Mouse (Mus musculus) intestine, embryonic 14.5 days (tissue): ENCODE measurements around the gene Sh3gl3. TPM values are rescaled to one million over a fixed set of nuclear protein-coding genes. Genes with fewer than 3 reads are reported as not detected.

Experiments used
- ATAC-seq: fragments of 200-750 bp; cut with Nextera tagmentation; replicated peaks from 2 replicates; pipeline ENCODE4 v1.8.0; 2017; ENCODE audit warnings: low read depth, moderate number of reproducible peaks, moderate TSS enrichment, moderate library complexity; ENCODE audit not compliant: low FRiP score, low TSS enrichment
- DNase-seq: peaks from one replicate; pipeline ENCODE4 v3.0.0-alpha.2; 2018; ENCODE audit warnings: low spot score
- H3K27ac ChIP-seq: fragments of 300-500 bp; sonication (generic); 2 replicates; pipeline ENCODE4 v1.5.1; 2014; ENCODE audit warnings: low read depth, mild to moderate bottlenecking, control low read depth
- H3K27me3 ChIP-seq: fragments of 300-500 bp; sonication (generic); replicated peaks from 2 replicates; pipeline ENCODE4 v1.6.1; 2014; ENCODE audit warnings: low read length, control low read depth; ENCODE audit not compliant: control insufficient read depth, insufficient read depth
- H3K36me3 ChIP-seq: fragments of 300-500 bp; sonication (generic); 2 replicates; pipeline ENCODE4 v1.6.1; 2014; ENCODE audit warnings: low read length, control low read depth; ENCODE audit not compliant: control insufficient read depth, insufficient read depth
- H3K4me1 ChIP-seq: fragments of 300-500 bp; sonication (generic); replicated peaks from 2 replicates; pipeline ENCODE4 v1.6.1; 2014; ENCODE audit warnings: low read length, control low read depth, mixed read lengths; ENCODE audit not compliant: control insufficient read depth, insufficient read depth
- H3K4me2 ChIP-seq: fragments of 300-500 bp; sonication (generic); 2 replicates; pipeline ENCODE4 v1.6.1; 2014; ENCODE audit warnings: low read length
- H3K4me3 ChIP-seq: fragments of 300-500 bp; sonication (generic); 2 replicates; pipeline ENCODE4 v1.5.1; 2014; ENCODE audit warnings: low read depth, low read length, control low read depth, mixed read lengths
- H3K9ac ChIP-seq: fragments of 300-500 bp; sonication (generic); 2 replicates; pipeline ENCODE4 v1.6.1; 2014; ENCODE audit warnings: mild to moderate bottlenecking, low read length
- H3K9me3 ChIP-seq: fragments of 300-500 bp; sonication (generic); 2 replicates; pipeline ENCODE4 v1.6.1; 2016; ENCODE audit warnings: low read length, control low read depth; ENCODE audit not compliant: control insufficient read depth
- WGBS: fragments of 180-500 bp; shearing (Covaris S2); extraction: QIAGEN DNeasy Blood & Tissue Kit; methylation state at CpG from one replicate; pipeline ENCODE4 v1.1.7; 2014; 5-methylcytosine and 5-hydroxymethylcytosine counted together
- polyA plus RNA-seq: library from polyadenylated mRNA; unstranded; fragments of >200 nt; fragmentation: Nextera tagmentation; extraction: Ambion mirVana; gene quantifications from 2 replicates; pipeline ENCODE4 v1.2.1, GENCODE M21; 2014

Sh3gl3 gene
- polyA plus RNA-seq, 1 experiment from 2014 or later: 17.4 TPM

GRCm38 (mm10) chr7:82329831-82330230, 156.2 kb downstream of the Sh3gl3 start:
- DNase-seq (no peak), ATAC-seq (no peak)
- Histone ChIP-seq H3K9me3 (no peaks in the 10 kb centered on the region), H3K4me3 (no peak overlapping the region), H3K36me3 (no peaks in the 10 kb centered on the region), H3K4me1 (no peaks in the 10 kb centered on the region), H3K4me2 (no peak overlapping the region), H3K27me3 (peaks cover 16% of the 10 kb centered on the region), H3K27ac (no peak overlapping the region), H3K9ac (no peak overlapping the region)
- WGBS: 63% methylated on average over 4 of the region's 4 CpGs

GRCm38 (mm10) chr7:82330860-82331259, 157.2 kb downstream of the Sh3gl3 start:
- Histone ChIP-seq H3K9me3 (no peaks in the 10 kb centered on the region), H3K4me3 (no peak overlapping the region), H3K9ac (no peak overlapping the region), H3K4me2 (no peak overlapping the region), H3K36me3 (no peaks in the 10 kb centered on the region), H3K27me3 (peaks cover 26% of the 10 kb centered on the region), H3K27ac (no peak overlapping the region), H3K4me1 (no peaks in the 10 kb centered on the region; the same call in 1 of the 2 replicates)
- ATAC-seq: no peak
- 59% methylated on average over 6 of the region's 6 CpGs for WGBS
- no peak for DNase-seq

- Histone ChIP-seq H3K4me2 (no peak overlapping the region), H3K4me1 (no peaks in the 10 kb centered on the region; the same call in 1 of the 2 replicates), H3K9ac (no peak overlapping the region), H3K9me3 (no peaks in the 10 kb centered on the region), H3K27ac (no peak overlapping the region), H3K4me3 (no peak overlapping the region), H3K27me3 (peaks cover 53% of the 10 kb centered on the region), H3K36me3 (no peaks in the 10 kb centered on the region)
- no peak for ATAC-seq
- peak; percentile 33 for DNase-seq
- 55% methylated on average over 1 of the region's 1 CpGs for WGBS
Observed at GRCm38 (mm10) chr7:82334000-82334399, 160.4 kb downstream of the Sh3gl3 start.

GRCm38 (mm10) chr7:82335211-82336121, 161.8 kb downstream of the Sh3gl3 start, which contains the start of gene Adamtsl3:
Gene Adamtsl3 (plus strand): TSS chr7:82335694.
- ATAC-seq: 0 out of 2 replicates have a peak, but pooled peaks have one; percentile 74
- Histone ChIP-seq H3K9me3 (no peaks in the 10 kb centered on the region), H3K4me1 (no peaks in the 10 kb centered on the region; the same call in 1 of the 2 replicates), H3K4me3 (peak within 1 kb of the TSS; percentile 49), H3K9ac (no peak within 1 kb of the TSS), H3K27ac (no peak within 1 kb of the TSS), H3K27me3 (peaks cover 53% of the 10 kb centered on the region), H3K36me3 (no peaks in the 10 kb centered on the region), H3K4me2 (peak within 1 kb of the TSS; percentile 90)
- WGBS: under 1% methylated on average over 95 of the region's 95 CpGs
- peak; percentile 69 for DNase-seq

- H3K4me2 ChIP-seq: peak overlapping the region; percentile 90
- no peaks in the 10 kb centered on the region for H3K9me3 ChIP-seq
- no peak for ATAC-seq
- under 1% methylated on average over 34 of the region's 34 CpGs for WGBS
- no peaks in the 10 kb centered on the region; the same call in 1 of the 2 replicates for H3K4me1 ChIP-seq
- no peak overlapping the region for H3K27ac ChIP-seq
- no peak for DNase-seq
- no peaks in the 10 kb centered on the region for H3K36me3 ChIP-seq
- H3K27me3 ChIP-seq: peaks cover 53% of the 10 kb centered on the region
- H3K9ac ChIP-seq: no peak overlapping the region
- peak overlapping the region; percentile 49 for H3K4me3 ChIP-seq
Observed at GRCm38 (mm10) chr7:82336132-82336531, 162.5 kb downstream of the Sh3gl3 start.

GRCm38 (mm10) chr7:82338121-82338520, 164.5 kb downstream of the Sh3gl3 start:
- H3K9ac ChIP-seq: no peak overlapping the region
- H3K36me3 ChIP-seq: no peaks in the 10 kb centered on the region
- no peak overlapping the region for H3K4me2 ChIP-seq
- 77% methylated on average over 9 of the region's 9 CpGs for WGBS
- H3K4me3 ChIP-seq: no peak overlapping the region
- no peak for ATAC-seq
- no peak overlapping the region for H3K27ac ChIP-seq
- peaks cover 4% of the 10 kb centered on the region; the same call in 1 of the 2 replicates for H3K4me1 ChIP-seq
- no peak for DNase-seq
- peaks cover 53% of the 10 kb centered on the region for H3K27me3 ChIP-seq
- H3K9me3 ChIP-seq: no peaks in the 10 kb centered on the region

GRCm38 (mm10) chr7:82338532-82338931, 164.9 kb downstream of the Sh3gl3 start:
- Histone ChIP-seq H3K9me3 (no peaks in the 10 kb centered on the region), H3K4me1 (peaks cover 4% of the 10 kb centered on the region; the same call in 1 of the 2 replicates), H3K9ac (no peak overlapping the region), H3K36me3 (no peaks in the 10 kb centered on the region), H3K4me2 (no peak overlapping the region), H3K27me3 (peaks cover 50% of the 10 kb centered on the region), H3K27ac (no peak overlapping the region), H3K4me3 (no peak overlapping the region)
- no peak for ATAC-seq
- no peak for DNase-seq
- 74% methylated on average over 4 of the region's 4 CpGs for WGBS

GRCm38 (mm10) chr7:82339214-82339613, 165.6 kb downstream of the Sh3gl3 start:
- no peak overlapping the region for H3K9ac ChIP-seq
- H3K27me3 ChIP-seq: peaks cover 43% of the 10 kb centered on the region
- DNase-seq (no peak), ATAC-seq (no peak)
- WGBS: 54% methylated on average over 3 of the region's 3 CpGs
- H3K36me3 ChIP-seq: no peaks in the 10 kb centered on the region
- no peaks in the 10 kb centered on the region for H3K9me3 ChIP-seq
- H3K4me1 ChIP-seq: peaks cover 4% of the 10 kb centered on the region; the same call in 1 of the 2 replicates
- H3K4me3 ChIP-seq: no peak overlapping the region
- no peak overlapping the region for H3K4me2 ChIP-seq
- H3K27ac ChIP-seq: no peak overlapping the region
